Mouse (Mus musculus) kidney, postnatal 10 days (tissue): ENCODE measurements around the gene Has1.

Experiments
- DNase-seq: peaks from one replicate; pipeline ENCODE4 v3.0.0; 2021; ENCODE audit warnings: mixed read lengths

Gene Has1

DNA sequence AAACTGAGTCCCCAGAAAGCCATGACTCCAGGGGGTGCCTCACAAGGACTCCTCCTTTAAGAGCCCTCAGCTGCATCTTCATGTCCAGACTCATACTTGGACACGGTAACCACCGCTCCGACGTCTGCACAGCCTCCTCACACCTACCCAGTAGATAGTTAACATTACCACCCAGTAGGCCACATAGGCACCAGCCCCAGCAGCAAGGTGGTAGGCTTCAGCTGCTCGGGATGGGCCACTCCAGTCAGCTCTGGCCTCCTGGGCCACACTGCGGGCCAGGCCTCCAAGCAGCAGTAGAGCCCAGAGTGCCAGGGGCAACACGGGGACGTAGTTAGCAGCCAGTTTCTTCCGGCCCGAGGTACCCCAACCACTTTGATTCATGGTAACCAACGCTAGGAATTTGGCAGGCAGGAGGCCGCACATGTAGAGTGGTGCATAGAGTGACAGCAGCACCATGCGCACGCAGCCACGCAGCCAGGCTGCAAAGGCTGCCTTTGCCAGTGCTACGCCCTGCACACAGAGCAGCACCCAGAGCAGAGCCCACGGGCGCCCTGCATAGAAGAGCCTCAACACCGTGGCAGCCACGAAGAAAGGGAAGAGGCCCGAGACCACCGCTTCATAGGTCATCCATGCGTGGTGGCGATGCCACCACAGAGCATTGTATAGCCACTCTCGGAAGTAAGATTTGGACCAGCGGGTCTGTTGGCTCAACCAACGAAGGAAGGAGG lies 11.3 kb downstream of the Has1 start:
- peak; percentile 21 for DNase-seq

DNA sequence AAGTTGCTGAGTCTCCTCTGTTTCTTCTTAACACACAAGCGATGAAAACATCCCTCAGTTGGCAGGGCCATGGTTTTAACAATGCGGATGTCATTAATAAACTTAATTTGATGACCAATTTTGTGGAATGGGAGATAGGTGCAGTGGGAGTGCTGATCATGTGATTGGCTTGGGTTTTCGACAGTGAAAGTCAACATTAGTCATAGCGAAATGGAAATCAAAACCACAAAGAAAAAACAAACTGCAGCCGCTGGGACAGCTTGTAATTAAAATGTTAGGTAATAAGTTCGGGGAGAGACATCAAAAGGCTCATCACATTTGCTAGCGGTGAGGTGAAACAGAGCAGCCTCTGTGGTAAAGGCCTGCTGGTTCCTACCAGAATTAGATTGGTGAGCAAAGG lies 14.2 kb downstream of the Has1 start:
- no peak for DNase-seq

GRCm38 (mm10) chr17:17839276-17839675 lies 15.7 kb downstream of the Has1 start:
- no peak for DNase-seq

DNA sequence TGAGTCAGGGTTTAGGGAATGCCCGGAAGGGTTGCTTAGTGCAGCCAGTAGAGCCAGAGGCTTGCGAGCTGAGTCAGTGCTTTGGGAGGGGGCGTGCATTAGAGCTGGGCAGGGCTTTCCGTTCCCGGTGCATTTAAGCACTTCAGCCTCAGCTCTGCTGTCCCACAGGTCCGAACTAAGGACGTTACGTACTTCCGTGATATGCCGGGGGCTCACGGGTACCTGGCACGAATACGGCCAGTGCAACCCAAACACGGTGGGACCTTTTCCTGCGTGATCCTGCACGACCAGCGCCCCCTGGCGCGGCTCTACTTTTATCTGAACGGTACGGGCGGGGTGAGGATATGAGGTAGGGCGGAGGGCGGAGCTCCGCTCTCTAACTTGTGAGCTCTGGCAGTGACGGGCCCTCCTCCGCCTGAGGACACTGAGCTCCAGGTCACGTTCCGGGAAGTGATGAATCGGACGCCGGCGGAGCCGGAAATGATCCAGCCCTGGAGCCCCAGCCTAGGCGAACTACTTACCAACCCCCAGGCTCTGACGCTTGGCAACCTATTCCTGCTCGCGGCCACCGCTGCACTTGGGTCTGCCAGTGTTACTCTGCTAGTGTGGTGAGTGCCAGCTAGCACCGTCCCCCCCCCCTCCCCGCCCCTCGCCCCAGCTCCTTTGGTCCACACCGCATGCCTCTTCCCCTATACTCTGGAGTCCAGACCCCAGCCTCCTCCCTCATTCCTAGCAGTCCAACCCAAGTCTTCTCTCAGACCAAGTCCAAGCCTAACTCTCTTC lies 16.9 kb downstream of the Has1 start:
- DNase-seq: peak; percentile 98

DNA sequence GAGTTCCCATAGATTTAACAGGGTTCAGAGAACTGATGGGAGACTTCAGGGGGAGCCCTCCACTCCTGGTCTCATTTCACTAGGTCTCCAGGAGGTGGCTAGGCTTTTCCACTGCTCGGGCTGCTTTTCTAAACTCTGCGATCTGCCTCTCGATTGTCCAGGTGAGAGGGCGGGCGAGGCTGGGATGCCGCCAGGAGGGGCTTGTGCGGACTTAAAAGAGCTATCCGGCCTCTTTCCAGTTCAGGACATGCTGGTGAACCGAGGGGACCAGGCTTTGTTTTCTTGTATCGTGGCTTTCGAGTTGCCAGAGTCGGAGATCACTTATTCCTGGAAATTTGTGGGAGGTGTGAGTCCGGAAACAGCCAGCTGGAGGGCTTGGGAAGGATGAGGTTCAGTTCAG lies 17.6 kb downstream of the Has1 start:
- peak; percentile 47 for DNase-seq

GRCm38 (mm10) chr17:17836101-17836500 lies 18.9 kb downstream of the Has1 start:
- DNase-seq: no peak

DNA sequence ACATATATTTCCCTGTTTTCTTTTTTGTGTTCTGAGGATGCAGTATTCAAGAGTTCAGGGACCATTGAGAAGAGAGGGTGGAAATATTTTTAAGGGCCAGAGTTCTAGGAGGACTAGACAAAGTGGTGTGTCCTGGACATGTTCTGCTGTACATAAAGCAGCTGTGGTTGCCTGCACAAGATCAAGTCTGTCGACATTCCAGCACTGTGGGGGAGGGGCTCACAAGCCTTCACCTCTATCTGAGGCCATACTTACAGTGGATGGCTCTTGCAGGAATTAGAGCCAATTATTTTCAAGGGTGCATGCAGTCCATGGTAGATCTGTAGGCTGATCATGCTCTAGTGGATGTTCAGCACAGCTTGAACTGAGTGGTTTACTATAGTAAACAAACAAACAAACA lies 20.1 kb downstream of the Has1 start:
- peak; percentile 79 for DNase-seq

DNA sequence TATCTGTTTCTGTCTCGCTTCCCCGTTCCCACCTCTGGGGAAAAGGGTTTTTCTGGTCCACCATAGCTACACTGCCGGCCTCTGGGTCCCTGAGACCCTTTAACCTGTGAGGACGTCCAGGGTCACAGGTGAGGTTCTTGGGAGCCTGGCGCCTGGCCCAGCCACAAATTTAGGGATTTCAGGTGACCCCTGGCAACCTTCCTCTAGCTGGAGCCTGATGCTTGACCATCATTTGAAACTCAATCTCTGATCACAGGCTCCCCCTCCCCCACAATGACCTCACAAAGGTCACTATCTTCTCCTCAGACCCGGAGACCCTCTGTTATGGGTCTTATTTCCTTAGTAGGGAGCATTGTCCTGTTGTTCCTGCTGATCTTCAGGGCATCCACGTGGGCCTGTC lies 24.3 kb downstream of the Has1 start:
- peak; percentile 23 for DNase-seq

- no peak for DNase-seq
These were observed 25.0 kb downstream of the Has1 start for GRCm38 (mm10) chr17:17829816-17830535.

DNA sequence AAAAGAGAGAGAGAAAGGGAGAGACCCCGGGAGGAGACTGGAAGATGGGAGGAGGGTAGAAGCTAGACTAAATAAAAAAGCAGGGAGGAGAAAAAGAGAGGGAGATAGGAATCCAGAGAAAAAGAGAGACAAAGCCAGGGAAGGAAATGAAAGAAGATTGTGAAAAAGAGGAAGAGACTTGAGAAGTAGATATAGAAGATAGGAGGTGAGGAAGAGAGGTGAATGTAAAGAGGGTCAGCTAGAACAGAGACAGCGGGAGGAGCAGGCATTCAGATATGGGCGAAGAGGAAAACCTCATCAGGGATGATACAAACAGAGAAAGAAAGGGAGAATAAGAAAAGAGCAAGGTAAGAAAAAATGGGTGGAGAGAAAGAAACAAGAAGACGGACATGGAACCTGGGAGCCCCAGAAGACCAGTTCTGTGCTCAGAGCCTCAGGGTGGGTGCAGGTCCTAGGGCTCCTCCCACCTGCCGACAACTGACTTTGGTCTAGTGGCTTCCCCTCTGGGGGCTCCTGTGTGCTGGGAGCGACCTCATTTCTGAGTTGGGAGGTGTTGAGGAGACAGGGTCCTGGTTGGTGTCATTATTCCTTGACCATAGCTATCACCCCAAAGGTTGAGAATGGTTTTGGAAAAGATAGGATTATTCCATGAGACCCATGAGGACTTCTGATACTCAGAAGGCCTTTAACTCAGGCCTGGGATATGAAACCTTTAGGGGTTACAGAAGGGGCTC lies 25.8 kb downstream of the Has1 start:
- DNase-seq: peak; percentile 41

DNA sequence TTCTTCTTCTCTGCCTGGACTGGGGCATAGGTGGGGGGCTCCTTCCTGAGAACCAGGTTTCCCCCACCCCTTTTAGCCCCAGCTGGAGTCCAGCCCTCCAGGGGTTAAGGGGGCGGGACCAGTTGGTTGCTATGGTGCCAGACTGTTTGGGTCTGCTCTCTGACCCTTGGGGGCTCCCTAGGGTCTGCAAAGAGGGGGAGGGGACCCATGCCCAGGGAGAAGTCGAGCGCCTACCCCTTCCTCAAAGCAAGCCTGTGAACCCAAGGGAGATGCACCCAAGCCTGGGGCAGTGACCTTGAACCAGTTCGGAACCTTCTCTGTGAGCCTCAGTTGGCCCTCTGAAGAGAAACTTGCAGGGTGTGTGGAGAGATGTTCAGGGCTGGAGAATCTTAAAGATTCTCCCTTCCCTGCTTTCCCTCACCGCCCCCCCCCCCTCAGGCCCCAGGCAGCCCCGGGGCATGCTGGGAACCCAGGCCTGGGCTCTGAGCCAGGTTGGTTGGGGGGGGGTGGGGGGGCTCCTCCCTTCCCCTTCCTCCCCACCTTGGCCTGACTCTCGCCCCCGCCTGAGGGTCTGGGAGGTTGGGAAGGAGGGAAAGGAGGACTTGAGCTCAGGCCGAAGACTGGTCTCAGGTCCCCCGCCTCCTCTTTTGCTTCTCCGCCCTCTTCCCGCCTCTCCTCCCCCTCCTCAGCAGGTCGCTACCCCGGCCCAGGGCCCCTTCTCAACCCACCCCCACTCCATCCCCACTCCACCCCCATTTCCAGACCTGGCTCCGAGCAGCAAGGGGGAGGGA lies 26.6 kb downstream of the Has1 start:
- peak; percentile 78 for DNase-seq

DNA sequence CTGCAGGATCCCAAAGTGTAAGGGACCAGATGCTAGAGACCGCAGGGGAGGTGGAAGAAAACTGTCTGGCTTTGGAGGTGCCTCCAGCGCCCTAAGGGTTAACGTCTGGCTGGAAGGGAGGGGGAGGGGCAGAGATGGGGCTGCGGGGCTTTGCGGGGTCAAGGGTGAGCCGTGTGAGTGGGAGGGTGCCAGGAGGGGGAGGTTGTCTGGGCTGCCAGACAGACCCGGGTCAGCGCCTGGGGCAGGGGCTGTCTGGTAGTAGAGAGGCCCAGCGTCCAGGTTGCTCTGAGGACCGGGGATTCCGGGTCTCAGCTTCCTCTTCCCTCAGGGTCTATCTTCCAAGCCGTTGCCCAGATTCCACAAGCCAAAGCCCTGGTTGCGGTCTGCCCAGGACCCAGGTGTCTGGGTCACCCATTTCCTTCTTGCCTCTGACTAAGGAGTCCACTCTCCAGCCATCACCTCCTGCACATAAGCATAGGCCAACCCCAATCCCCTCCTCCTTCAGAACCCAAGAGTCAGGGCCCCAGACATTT lies 27.3 kb downstream of the Has1 start:
- peak; percentile 92 for DNase-seq

- DNase-seq: peak; percentile 98
These were observed 28.0 kb downstream of the Has1 start, which contains the start of gene Spaca6 for GRCm38 (mm10) chr17:17826751-17827657. Spaca6 (plus strand) TSS chr17:17827158.

- peak; percentile 68 for DNase-seq
These were observed 28.9 kb downstream of the Has1 start for GRCm38 (mm10) chr17:17825921-17826591.

GRCm38 (mm10) chr17:17823612-17824336 lies 31.2 kb downstream of the Has1 start:
- DNase-seq: no peak

GRCm38 (mm10) chr17:17795527-17795926 lies 59.5 kb downstream of the Has1 start:
- no peak for DNase-seq
